Mouse (Mus musculus) cerebellum, adult 11-12 months (tissue): ENCODE measurements around the gene Lrmp.
"Not testable (repeated sequence)": the region's sequence is repeated elsewhere in the genome, so short reads cannot be mapped to it uniquely, and the experiment has no call there.

Source experiments
- DNase-seq: peaks from one replicate; pipeline ENCODE4 v3.0.0; 2022

Gene Lrmp

DNA sequence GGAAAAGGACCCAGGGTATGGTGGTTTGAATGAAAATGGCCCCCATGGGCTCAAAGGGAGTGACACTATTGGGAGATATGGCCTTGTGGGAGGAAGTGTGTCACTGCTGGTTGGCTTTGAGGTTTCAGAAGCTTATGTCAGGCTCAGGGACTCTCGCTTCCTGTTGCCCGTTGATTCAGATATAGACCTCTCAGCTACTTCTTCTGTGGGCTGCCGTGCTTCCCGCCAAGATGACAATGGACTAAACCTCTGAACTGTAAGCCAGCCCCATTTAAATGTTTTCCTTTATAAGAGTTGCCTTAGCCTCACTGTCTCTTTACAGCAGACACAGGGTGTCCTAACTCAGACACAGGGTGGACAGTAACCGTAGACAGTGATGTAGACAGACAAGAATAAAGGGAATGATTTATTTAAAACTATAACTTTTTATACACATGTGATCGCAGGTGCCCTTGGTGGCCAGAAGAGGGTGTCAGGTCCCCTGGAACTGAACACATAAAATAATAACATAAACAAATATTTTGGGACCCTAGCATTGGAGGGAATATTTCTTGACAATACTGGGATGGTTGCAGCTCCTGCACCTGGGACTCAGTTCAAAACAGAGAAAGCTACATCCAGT, at the start of gene Lrmp:
Gene Lrmp (plus strand): TSS at position 178 of the 622 bp plus-strand sequence.
- DNase-seq: no peak

DNA sequence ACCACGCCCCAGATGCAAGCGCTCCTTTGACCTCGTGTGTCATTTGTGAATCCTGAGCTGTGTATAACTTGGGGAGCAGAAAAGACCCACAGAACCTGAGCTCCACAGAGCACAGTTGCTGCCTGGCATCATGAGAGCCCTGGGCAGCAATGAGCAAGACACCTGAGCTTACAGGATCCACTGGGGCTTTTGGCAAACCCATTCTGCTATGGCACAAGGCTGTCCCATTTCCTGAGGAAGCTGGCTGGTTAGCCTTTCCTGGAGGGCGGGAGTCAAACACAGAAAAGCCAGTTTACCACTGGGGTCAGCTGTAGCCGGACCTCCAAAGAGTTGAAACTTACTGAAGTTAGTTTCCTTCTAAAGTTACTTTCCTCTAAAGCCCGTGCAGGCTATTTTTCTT, 49.0 kb upstream of the Lrmp start:
- DNase-seq: no peak

DNA sequence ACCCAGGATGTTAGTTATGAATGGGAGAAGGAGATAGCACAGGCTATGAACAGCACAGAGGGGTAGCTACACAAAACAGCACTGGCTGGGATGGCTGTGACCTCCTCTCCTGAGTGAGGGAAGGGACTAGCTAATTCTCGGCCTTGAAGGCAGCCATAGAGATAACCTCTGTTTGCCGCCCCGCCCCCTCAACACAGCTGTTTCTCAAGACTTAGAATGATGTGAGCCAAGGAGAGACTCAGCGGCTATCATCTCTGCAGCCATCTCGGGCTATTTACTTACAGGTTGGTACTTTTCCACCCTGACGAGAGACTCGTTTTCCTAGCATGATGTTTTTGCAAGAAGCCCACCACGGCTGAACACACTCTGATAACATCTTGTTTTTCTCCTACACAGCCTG, 47.8 kb upstream of the Lrmp start:
- no peak for DNase-seq

DNA sequence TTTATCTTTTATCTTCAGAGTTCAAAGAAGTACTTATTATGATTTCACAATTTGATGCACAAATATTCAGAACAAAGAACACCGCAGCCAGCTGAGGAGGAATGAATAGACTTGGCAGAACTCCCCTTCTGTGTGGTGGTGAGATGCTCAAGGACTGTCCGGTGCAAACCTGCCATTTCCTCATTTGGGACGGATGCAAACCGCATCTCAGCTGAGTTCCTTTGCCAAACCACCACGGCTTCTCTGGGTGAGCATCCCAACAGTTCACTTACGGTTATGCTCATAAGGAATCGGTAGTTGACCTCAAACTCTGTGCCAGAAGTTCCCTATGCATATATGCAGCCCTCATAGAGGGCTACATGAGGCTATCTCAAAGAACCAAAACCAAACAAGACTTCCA, 46.1 kb upstream of the Lrmp start:
- DNase-seq: no peak

DNA sequence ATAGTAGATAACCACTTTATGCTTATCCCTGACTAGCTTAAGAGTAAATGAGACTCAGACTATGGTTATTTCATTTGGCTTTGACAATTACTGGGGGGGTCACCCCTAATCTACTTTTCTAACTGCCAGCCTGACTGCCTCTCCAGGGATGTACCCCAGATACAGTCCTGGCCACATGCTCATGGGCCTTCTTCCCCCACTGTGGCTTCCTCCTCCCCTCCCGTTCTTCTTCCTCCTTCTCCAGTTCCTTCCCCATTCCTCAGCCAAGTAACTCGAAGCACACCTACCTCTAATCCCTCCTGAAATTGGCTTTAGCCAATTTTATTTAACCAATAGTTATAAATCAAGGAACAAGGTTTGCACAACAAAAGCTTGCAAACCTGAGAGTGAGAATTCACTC, 45.5 kb upstream of the Lrmp start:
- DNase-seq: no peak

DNA sequence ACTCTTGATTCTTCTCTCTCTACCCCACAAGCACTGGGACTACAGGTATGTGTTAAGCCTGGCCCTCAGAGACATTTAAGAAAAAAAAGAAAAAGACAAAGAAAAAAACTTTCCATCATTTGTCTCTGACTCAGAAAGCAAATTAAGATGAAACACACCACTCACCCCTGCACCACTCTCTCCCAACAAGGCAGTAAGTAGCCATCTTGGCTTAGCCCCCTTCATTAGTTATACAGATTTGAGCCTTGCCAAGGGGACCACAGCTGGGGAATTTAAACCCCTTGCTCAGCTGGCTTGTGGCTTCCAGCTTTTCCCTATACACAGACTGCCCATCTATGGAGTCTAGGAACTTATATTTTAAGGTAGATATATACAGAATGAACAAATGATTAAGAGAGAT, 41.0 kb upstream of the Lrmp start:
- no peak for DNase-seq

DNA sequence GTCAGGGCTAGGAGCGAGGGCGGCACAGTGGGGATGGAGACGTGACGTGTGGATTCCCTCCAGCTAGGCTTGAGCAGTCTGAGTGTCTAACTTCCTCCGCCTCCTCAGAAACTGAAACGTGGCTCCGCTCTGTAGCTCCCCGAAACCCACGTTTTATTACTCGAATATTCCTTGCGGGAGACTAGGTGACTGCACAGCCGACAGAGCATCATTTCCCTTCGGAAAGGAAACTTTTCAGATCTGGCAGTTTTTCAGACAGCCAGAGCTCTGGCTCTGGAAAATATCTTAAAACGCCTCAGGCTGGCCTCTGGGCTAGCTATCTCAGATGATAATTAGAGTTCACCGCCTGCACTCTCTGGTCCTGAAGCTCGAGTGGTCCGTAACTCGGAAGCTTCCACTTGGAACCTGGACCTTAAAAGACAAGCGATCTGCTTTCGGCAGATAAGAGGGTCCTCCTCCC, 40.3 kb upstream of the Lrmp start:
- DNase-seq: no peak

DNA sequence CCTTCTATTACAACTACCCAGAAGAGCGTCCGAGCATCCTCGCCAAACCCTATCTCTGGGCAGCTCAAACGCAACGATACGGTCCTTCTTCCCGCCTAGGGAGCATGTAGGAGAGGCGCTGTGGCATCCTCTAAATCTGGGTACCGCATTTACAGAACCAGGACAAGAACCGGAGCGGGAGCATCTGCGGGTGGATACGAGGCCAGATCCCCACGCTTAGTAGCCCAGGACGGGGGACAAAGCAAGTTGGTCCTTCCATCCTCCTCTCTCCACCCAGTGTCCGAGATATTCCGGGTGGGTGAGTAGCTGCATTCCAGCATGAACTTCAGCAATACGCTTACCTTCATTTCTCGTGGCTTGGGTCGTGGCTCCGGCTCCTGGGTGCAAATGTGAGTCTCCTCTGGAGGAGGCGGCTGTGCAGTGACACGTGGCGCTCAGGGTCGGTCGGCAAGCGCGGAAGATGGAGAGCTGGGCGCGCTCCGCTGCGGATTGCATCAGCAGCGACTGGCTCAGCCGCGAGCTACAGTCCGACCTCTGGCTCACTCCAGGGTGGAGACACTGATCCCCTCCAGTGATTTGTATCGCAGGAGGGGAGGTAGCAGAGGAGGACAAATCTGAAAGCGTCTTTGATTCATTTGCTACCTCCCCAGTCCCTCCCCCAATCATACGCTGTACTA, 39.8 kb upstream of the Lrmp start, which contains the start of gene Bcat1:
Gene Bcat1 (minus strand): TSS at position 637 of the 677 bp plus-strand sequence.
- DNase-seq: no peak

DNA sequence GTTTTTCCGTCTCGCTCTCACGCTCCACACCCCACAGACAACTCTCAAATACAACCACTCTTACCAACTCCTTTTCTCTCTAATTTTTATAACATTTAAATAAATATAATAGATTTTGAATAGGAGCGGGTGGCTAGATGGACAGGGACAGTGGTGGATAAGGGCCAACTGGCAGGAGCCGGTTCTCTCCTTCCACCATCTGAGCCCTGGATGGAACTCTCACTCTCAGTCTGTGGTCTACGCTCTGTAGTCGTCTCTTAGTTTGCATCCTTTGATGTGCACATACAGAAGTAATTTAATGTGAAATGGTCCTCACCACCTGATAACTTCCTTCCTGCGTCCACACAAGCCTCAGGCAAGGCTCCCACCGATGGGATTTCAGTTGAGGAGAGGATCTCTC, 39.2 kb upstream of the Lrmp start:
- no peak for DNase-seq

DNA sequence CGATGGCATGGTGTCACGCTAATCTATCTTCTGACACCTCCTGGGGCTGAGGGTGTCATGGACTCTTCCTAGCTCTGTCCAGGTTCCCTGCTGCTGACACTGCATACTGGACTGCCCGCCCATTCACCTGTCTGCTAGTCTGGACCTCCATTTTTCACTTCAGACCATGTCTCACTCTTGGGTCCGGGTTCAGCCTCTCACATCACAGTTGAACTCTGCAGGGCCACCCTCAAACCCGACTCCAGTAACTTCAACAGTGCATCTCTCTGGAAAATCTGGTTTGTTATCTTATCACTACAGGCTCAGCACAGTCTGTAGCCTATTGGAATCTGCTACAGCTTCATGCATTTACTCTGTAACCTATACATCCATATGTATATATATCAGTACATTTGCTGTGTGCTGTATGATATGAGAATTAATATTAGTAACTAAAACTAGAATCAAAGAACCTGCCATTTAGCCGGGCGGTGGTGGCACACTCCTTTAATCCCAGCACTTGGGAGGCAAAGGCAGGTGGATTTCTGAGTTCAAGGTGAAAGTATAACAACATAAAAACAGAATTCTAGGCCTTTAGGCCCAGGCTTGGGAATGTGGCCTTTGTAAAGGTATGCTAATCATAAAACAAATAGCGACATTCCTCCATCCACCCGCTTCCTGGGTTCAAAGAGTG, 36.2 kb upstream of the Lrmp start:
- DNase-seq: no peak

DNA sequence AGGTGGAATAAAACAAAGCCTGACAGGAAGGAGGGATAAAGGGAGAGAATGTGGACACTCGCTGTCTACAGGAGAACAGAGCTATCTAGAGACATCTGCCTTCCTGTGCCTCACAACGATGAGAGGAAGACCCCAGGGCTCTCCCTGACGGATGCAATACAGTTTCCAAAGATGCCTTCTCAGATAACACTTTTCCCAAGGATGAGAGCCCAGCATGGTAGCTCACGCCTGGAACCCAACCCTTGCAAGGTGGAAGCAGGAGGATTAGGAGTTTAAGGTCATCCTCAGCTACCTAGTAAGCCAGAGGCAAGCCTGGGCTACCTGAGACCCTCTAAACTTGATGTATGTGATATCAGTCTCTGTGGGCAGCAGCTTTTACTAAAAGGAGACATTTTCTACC, 33.7 kb upstream of the Lrmp start:
- no peak for DNase-seq

DNA sequence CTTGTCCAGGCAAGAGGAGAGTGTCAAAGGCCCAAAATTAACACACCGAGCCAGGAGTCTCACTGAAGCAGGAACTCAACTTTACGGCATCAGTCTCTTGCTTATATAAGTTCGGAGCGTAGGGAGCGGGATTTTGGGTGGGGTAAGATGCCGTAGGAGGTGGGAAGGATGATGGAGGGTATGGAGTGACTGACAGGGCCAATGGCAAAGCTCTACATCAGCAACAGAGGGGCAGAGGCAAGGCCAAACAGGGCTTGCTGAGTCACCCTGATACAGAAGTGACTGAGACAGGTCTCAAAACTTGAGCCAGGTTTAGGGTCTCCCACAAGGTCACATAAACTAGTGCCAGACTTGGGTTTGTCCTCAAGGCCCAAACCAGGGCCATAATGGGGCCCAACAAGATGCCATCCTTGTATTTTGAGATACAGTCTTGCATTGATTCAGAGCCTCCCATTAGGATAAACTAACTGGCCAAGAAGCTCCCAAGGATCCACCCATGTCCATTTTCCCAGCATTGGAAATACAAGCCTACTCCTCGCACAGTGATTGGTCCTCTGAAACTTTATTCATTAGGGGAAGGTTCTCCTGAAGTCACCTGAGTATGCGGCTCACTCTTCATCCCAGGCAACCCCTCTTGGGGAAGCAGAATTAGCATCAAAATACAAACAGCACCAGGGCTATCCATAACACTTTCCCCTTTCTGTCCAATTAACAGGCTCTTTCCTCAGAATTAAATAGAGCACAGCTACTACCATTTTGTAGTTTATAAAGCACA, 30.9 kb upstream of the Lrmp start:
- DNase-seq: no peak

DNA sequence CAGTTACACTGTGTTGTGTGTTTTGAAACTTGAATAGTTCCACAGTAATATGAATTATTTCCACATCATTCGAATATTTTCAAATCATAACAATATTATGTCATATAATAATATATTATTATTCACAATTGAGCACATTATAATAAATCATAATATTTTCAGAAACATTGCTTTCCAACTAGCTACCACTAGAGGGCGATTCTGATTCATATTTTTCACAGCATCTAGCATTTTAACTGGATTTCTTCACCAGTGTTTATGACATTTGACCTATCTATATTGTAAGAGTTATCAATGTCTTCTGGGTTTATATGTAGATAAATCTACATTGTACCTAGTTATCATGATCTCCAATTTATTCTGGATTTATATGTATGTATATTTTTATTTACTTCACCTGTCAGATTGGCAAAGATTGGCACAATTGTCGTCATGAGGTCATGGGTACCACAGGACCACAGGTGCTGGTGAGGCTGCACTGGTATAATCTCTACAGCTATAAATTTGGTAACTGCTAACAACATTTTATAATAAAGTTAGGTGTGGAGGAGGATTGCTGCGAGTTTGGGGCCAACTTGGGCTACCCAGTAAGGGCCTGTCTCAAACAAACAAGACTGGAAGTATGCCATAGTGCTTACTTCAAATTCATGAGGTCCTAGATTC, 26.9 kb upstream of the Lrmp start:
- DNase-seq: no peak

DNA sequence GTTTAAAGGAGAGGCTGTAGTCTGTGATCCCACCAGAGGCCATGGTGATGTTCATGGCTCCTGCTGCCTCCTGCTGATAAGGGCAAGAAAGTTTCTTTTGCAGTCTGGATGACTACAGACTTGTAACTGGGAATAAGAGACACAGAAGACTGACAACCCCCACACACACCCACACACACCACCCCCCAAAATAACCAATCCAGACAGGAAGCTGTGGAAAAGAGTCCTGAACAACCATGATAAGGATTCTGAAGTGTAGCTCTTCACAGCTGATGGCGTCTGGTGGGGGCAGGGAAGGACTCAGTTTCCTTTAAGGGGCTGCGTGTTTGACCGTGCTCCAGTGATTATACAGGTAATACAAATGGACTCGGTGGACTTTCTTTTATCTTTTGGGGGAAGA, 26.1 kb upstream of the Lrmp start:
- no peak for DNase-seq

DNA sequence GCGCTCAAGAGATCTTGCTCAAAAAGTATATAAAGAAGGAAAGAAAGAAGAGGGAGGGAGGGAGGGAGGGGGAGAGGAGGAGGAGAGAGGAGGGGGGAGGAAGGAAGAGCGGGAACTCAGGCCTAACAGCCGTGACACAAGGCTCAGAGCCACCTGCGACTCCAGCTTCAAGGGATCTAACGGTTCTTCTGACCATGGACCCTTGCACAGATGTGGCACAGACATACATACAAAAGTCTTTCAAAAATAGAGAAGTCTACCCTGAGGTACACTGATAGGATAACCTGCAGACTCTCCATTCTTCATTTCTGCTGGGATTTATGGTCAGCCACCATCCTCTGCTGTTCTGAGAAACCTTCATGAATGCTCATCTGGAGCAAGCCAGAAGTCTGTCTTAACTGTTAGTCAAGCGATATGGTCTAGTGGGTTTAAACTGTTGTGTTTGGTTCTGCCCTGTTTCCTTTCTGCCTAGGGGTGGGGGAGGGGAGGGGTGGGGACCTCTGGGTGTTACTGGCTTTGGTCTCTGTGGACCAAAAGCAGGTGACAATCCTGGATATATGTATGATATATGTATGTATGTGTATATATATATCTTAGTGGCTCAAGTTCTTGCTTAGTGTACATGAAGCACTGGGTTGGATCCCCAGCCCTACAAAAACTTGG, 25.1 kb upstream of the Lrmp start:
- no peak for DNase-seq

DNA sequence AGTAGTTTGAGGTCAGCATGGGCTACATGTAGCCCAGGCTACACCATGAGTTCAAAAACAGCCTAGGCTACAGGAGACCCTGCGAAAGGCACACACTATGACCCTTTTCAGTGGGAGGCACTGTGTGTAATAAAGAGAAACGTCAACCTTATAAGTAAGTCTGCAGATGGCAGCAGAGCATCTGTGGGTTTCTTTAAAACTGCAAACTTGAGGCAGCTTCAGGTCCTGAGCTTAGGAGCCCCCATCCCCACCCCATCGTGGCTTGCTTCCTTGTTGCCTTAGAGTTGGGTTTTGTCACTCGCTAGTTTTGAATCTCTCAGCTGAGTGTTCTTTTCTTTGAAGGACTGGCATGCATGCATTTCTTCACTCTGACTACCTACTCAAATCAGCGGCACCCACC, 24.5 kb upstream of the Lrmp start:
- no peak for DNase-seq

DNA sequence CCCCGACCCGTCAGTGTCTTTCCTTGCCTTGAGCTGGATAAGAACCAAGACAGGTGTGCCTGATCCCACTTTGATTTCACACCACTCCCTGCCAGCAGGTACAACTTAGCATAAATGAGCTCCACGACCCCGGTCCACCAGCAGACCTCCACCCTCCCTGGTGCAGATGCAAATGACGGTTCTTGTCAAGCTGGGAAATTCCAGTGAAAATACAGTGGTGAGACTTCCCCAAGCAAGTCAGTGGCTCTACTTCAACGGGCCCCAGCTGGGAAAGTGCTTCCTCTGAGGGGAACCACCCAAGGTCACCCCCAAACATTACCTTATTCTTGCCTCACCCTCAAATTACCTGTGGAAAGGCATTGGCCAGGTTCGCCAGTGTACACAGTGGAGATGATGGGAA, 23.5 kb upstream of the Lrmp start:
- no peak for DNase-seq

DNA sequence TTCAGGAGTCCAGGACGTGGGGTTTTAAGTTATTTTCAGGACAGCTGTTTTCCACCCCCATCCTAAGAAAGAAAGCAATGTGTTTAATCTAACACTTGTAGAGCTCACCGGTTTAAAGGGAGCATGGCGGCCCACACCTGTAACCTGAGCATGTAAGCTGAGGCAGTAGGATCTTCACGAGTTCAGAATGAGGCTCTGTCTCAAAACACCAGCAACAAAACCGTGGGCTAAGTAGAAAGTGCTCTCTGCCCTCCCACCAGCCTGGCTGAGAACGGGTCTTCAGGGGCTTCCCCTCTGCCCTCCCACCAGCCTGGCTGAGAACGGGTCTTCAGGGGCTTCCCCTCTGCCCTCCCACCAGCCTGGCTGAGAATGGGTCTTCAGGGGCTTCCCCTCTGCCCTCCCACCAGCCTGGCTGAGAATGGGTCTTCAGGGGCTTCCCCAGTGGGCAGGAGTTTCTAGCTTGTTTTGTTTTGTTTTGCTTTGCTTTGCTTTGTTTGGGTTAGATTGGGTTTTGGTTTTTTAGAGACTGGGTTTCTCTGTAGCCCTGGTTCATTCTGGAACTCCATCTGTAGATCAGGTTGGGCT, 22.3 kb upstream of the Lrmp start:
- DNase-seq: not testable (repeated sequence)

DNA sequence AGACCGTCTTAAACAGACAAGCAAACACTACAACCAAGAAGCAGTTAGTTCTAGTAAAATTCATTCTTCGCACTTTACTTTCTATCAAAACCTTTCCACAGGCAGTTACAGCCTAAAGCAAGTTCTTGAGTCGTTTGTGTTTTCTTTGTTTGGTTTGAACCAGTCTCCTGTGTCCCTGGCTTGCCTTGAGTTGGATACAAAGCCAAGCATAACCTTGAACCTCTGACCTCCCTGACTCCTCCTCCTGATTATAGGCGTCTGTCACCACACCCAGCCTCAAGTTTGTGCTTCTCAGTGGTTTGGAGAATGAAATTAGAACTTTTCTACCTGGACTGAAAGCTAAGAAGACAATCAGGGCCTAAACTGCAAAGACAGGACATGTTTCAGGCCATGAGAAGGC, 21.0 kb upstream of the Lrmp start:
- no peak for DNase-seq

DNA sequence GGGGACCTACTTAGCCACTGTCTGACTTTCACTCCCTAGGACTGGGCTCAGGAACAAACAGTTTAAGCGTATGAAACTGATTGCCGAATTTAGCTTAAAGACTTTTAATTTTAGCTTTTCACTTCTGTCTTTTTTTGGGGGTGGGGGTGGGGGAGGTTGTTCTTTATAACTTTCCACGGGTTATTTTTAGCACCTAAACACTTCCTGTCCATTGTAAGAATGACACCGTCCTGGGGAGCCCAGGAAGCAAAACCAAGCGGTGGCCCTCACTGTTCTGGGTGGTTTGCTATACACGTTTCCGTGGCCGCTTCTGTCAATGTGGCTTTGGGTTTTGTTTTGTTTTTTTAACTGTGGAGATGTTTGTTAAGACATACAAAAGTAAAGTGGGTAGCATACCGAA, 14.5 kb upstream of the Lrmp start:
- no peak for DNase-seq

DNA sequence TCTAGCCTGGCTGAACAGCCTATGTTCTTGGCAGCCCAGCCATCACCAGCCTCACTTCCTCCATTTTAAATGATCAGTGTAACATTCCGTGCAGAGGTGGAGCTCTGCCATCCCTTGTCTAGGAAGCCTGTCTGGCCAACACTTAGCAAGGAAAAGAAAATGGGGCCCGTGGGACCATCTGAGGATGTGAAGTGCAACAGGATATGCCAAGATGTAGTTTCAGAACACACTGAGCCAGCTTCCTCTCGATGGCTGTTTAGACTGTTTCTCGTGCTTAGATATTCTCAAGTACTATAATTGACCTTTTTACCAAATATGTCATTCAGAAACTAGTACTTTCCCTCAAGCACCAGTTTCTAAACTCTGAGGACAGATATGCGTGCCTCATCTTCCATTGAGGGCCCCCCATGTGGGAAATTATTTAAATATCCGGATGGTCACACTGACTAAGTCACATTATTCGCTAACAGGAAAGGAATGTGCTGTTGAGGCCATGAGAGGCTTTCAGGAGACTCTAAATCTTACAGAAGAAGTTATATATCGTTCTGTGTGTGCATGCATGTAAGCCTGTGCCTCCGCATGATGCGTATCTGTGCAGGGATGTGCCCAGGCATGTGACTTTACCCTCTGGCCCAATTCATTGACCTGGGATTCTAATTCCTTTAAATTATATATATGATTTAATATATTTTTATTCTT, 11.1 kb upstream of the Lrmp start:
- no peak for DNase-seq
